Mouse (Mus musculus): ENCODE measurements around the gene Rrbp1. TPM values are rescaled to one million over a fixed set of nuclear protein-coding genes. Genes with fewer than 3 reads are reported as not detected.

The Rrbp1 gene
- total RNA-seq, 2 experiments from 2014 or later: 59.0 to 60.4 TPM

DNA sequence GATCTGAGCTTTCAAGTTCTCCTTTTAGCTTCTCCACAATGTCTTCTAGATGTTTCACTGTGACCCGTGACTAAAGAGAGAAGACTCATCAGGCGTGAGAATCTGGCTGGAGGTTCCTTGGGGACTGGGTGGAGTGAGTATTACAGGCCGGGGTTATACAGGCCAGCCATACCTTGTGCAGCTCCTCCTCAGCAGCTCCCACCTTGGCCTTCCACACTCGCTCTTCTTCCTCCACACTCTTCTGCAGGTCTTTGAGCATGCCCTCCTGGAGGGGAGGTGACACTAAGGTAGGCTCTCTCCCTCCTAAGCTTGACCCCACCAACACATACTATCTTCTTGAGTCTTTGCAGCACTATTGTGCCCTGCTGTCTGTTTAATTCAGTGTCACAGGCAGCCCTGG lies 57.1 kb downstream of the Rrbp1 start:
- no peak for DNase-seq

- no peak for DNase-seq
These were observed 59.3 kb downstream of the Rrbp1 start for GRCm38 (mm10) chr2:143951546-143952315.

DNA sequence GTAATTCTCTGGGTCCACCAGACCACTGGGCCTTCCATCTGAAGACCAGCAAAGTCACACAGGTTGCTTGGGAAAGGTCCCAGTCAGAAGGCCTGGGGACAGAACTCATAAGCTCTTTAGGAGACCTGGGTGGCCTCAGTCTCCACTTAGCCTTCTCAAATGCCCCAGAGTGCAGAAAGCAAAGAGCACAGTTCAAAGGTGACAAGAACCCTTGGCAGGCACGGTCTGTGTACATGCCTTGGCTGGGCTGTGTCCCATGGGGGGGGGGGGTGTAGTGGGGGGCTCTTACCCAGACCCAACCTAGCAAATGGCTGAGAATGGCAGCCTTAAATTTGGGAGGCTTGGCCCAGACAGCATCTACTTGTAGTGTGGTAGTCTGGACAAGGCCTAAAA lies 60.0 kb downstream of the Rrbp1 start:
- DNase-seq: no peak

DNA sequence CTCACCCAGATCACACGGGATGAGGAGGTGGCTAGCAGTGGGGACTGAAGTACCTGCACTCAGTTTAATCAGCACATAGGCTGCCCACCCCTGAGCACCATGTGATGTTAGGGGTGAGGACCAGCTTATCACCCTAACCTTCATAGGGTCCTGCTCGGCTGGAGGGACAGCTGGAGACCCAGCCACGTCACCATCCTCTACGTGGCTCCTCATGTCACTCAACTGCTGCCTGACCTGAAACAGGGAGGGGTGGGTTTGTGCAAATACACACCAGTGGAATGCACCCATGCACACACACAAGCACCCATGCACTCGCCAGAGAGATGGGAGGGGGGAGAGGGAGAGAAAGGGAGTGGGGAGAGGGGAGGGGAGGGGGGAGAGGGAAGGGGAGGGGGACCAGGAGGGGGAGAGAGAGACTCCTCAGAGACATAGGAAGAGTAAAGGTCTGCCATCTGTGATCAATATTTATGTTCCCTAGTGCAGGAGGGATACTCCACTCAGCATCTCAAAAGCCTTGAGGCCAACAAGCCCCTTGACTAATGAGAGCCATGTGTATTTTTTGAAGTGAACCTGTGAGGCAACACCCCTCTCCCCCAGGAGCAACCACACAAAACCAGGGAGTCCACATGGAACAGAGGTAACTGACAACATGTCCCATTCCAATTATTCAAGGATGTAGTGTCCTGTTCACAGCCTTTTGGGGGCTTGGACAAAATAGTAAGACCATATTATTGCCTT lies 60.6 kb downstream of the Rrbp1 start:
- DNase-seq: no peak

GRCm38 (mm10) chr2:143949217-143949616 lies 61.8 kb downstream of the Rrbp1 start:
- no peak for DNase-seq

DNA sequence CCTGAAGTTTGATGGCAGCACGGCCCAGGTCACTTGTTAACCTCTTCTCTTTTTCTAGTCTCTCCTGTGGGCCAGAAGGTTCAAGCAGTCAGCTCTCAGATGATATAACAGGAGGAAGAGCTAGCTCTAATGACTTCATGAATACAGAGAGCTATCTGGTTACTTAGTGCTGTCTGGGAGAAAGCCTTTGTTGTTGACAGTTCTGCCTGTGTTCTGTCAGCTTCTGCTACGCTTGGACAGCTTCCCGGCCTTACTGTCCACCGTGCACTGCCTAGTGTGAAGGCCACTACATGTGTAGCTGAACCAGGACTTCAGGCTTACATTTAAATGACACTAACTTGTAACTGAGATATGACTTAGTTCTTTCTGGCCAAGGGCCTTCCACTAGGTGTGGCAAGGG lies 62.6 kb downstream of the Rrbp1 start:
- no peak for DNase-seq

GRCm38 (mm10) chr2:143947981-143948380 lies 63.1 kb downstream of the Rrbp1 start:
- no peak for DNase-seq

DNA sequence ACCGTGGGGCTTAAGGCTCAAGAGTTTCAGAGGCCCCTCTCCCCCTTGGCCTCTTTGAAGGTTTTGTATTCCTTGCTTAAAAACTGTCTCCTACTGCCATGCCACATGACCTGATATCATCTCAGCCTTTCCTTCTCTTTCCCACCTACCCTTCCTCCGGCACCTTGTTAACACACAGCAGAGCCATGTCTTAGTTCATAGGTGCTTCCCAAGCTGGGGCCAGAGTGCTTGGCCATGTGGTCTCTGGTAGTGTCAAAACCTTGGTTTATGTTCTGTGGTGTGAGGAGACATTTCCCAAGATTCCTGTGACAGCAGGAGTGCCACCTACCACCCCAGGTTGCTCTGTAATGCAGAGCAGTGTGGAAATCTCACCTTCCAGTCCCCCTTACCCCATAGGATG lies 64.7 kb downstream of the Rrbp1 start:
- no peak for DNase-seq

- no peak for DNase-seq
These were observed 65.5 kb downstream of the Rrbp1 start for GRCm38 (mm10) chr2:143945466-143946075.

DNA sequence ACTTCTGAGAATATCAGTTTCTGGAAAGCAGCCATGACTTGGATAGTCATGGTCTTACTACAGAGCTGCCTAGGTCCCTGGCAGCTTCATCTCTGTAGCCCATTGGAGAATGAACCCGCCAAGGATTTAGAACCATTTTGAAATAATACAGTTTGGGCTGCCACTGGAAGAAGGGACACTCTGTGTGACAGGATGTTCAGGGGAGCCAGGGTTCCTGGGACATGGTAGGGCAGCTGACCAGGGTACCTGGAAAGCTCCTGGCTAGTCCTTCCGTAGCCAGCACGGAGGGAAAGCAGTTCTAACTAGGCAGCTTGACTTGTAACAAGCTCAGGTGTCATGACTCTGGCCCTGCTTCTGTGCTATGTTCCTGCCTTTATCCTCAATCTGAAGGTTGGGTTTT lies 66.3 kb downstream of the Rrbp1 start:
- no peak for DNase-seq

DNA sequence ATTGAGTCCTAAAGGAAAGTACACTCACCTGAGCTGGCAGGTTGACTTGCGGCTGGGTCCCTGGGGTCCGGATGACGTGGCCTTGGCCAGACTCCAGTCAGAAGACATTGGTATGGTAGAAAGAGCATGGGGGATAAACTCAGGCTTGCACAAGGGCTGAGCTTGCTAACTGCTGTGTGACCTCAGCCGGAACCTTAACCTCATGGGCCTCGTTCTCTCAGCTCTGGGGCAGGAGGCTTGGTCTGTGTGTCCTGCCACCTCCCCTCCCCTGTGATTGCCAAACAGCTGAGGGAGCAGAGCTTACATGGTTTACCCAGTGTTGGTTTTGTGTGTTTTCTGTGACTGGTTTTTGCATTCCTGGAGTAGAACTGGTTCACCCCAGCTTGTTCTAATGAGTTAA lies 70.7 kb downstream of the Rrbp1 start:
- no peak for DNase-seq

- DNase-seq: no peak
These were observed 73.2 kb downstream of the Rrbp1 start for GRCm38 (mm10) chr2:143937861-143938260.

DNA sequence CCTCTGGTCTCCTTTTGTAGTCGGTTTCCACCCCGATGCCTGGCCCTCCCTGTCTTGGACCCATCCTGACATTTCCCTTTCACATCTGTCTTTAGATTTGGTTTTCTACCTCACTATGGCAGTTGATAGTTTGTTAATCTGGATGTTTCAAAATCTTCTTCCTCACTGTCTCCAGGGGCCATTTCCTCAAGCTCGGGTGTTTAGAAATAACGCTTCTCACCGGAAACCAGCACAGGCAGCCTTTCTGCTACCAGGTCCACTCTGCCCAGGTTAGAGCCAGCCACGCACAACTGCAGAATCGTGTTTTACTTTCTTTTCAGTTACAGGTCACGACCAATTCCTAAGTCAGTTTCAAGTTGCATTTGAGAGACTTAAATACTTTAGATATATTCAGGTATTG lies 76.6 kb downstream of the Rrbp1 start:
- no peak for DNase-seq

DNA sequence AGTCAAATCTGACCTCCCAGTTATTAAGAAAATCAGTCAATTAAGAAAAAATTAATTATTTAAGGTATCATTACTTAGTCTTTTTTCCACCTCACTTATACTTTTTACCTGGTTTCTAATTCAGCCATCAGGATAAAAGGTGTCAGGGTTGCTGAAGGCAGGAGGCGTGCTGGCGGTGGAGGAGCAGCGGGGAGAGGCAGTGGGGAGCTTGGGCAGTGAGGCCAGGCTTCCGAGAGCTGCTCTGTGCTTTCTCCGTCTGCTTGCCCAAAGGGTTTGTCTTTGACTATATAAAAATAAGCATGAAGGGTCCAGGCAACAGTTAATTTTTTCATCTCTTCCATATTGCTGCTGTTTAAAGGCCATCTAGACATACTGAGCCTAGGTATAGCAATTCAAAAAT lies 77.5 kb downstream of the Rrbp1 start:
- DNase-seq: no peak

DNA sequence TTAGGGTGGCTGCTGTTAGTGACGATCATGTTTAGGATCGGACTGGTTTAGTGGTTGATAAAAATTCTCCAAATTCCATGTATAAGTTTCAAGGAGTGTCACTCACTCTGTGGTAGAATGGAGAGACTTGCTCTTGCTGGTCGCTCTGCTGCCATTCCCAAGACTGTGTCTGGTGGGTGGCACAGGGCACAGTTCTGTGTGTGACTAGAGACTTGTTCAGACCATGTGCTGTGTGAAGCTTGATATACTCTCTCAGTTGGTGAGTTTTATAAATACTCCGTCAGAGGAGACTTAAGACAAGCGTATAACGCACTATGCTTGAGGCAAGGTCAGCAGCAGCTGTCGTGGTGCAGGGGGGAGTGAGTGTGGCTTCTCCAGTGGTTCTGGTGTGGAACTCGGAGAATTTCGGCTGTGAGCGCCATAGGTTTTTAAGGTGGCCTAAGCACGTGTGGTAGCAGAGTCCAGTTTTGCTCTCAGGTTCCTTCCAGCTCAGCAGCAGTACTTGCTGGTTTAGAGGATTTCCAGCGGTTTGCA lies 78.7 kb downstream of the Rrbp1 start:
- no peak for DNase-seq

- no peak for DNase-seq
These were observed 81.3 kb downstream of the Rrbp1 start for GRCm38 (mm10) chr2:143929607-143930311.

DNA sequence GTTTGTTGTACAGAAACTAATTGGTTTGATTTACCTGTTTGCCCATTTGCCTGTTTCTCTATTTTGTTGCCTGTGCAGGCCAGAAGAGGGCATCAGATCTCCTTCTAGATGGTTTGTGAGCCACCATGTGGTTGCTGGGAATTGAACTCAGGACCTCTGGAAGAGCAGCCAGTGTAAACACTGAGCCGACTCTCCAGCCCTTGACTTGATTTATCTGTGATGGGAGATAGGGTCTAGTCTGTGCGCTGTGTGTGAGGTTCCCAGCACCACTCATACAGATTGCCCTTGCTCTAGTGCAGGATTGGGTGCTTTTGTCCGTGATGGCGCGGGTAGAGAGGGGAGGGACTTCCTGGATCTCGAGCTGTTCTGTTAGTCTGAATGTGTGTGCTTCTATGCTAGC lies 85.2 kb downstream of the Rrbp1 start:
- no peak for DNase-seq

GRCm38 (mm10) chr2:143924085-143924484 lies 87.0 kb downstream of the Rrbp1 start:
- DNase-seq: no peak

DNA sequence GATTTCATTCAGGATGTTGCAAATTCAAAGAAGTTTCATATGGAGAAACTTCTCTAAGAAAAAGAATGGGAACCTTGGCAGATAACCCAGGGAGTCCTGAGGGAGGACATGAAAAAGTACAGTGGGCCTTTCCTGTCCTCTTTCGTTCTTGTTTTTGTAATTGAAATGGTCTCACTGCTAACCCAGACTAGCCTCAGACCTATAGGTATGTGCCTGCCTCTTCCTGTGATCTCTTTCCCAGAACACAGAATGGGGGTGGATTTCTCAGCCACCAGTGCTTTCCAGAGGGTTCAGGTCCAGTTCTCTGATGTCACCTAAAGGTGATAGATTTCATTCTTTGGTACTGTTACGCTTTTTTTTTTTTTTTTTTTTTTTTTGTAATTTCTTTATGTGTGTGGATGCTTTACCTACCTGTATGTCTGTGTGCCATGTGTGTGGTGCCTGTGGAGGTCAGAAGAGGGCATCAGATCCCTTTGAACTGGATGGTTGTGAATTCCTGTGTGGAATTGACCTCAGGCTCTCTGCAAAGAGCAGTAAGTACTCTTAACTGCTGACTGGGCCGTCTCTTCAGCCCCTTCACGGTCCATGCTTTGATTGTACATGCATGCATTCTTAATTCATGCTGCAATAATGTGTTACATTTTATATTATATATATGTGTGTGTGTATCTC lies 92.1 kb downstream of the Rrbp1 start:
- no peak for DNase-seq

GRCm38 (mm10) chr2:143917622-143918021 lies 93.4 kb downstream of the Rrbp1 start:
- DNase-seq: no peak

DNA sequence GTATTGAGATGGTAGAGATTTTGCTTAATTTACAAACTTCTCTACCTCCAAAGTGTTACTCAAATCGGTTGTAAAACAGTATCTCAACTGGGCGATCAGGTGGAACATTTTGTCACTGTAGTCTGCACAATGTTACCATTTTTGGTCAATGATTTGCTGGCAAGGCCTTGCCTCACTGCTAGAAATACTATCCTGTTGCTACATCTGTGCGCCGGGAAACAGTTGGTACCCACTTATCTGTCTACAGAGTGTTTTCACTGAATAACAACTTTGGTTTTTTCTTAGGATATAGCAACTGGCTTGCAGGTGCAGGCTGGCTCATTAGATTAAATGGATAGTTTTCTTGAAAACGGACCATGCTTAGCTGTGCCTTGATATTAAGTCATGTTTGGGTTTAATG lies 94.8 kb downstream of the Rrbp1 start:
- DNase-seq: peak; percentile 18 to 24

- DNase-seq: no peak
These were observed 95.4 kb downstream of the Rrbp1 start for GRCm38 (mm10) chr2:143915600-143916135.
